Comparison of ENCODE assay signal across 25 mouse cellular contexts in genomic region chr10:39975771-39976170, GRCm38 (mm10). TPM values are rescaled to one million over a fixed set of nuclear protein-coding genes. Genes with fewer than 3 reads are reported as not detected.
DNase-seq lines count a peak whose midpoint lies in the region; TF ChIP-seq lines count a peak whose summit lies in the region.
"Had no signal": no experiment of that assay in that cellular context is flagged by ENCODE, and none has a peak within 500 bp of the region (broad histone marks: within the 10 kb centered on the region; RNA-seq: fewer than 3 reads in every experiment).

No protein-coding gene starts in this region.

- no peaks in the 10 kb centered on the region for H3K36me3 ChIP-seq in ES-E14 (ENCODE audit: control insufficient read depth, insufficient read depth, low read length, poor library complexity, severe bottlenecking)
- H3K36me3 ChIP-seq: embryonic facial prominence, embryonic 13.5 days; embryonic facial prominence, embryonic 15.5 days; forebrain, embryonic 10.5 days; forebrain, embryonic 12.5 days had no signal

- intact Hi-C loops in heart, postnatal 36 days (cut with DNase I) = no loop called here

- no peak overlapping the region for H3K9ac ChIP-seq in ES-E14 (ENCODE audit: insufficient read depth, low read depth, low read length, poor library complexity, severe bottlenecking)
- H3K9ac ChIP-seq: embryonic facial prominence, embryonic 13.5 days; embryonic facial prominence, embryonic 15.5 days; forebrain, embryonic 12.5 days had no signal

- no peak overlapping the region for H3K4me3 ChIP-seq in ES-E14 (ENCODE audit: insufficient read depth in 1 of 2, low read depth in 1 of 2, low read length in 2 of 2, poor library complexity in 1 of 2, severe bottlenecking in 1 of 2)
- H3K4me3 ChIP-seq: embryonic facial prominence, embryonic 13.5 days; embryonic facial prominence, embryonic 15.5 days; erythroblast, embryonic 14.5 days; forebrain, embryonic 10.5 days; forebrain, embryonic 12.5 days had no signal

- in situ Hi-C loops in ES-E14 (cut with MboI; ENCODE audit: low sequenced_read_pairs in 2 of 2, unreplicated experiment in 2 of 2) = no loop called here

- peak; percentile 55 for DNase-seq in heart, adult 11 months
- DNase-seq in heart, postnatal 36 days = no peak
- DNase-seq in ES-E14 (ENCODE audit: low read depth, low spot score) (peak; percentile 56), ZHBTc4 (ENCODE audit: low read depth, low spot score) (peak; percentile 82)
- no peak for DNase-seq in retina, embryonic 14.5 days (ENCODE audit: low spot score)
- DNase-seq in urinary bladder, postnatal 25 days (ENCODE audit: low spot score) = no peak
- DNase-seq: adrenal gland, adult 2 months; adrenal gland, postnatal 10 days; adrenal gland, postnatal 25 days; B cell, adult 2 months; cerebellum, adult 11 months; cerebellum, adult 18-20 months; cerebellum, adult 8-10 months; cerebellum, adult 9-11 months; cerebellum, postnatal 14 days; cerebellum, postnatal 36 days; embryo, embryonic 11 days had no signal

- H3K4me1 ChIP-seq in ES-E14 (ENCODE audit: control insufficient read depth in 2 of 2, insufficient read depth in 2 of 2, low read length in 2 of 2, poor library complexity in 1 of 2) = no peaks in the 10 kb centered on the region
- H3K4me1 ChIP-seq: embryonic facial prominence, embryonic 13.5 days; embryonic facial prominence, embryonic 15.5 days; forebrain, embryonic 12.5 days had no signal

- no peak overlapping the region for H3K27ac ChIP-seq in ES-E14 (ENCODE audit: insufficient read depth, low read depth, low read length, poor library complexity, severe bottlenecking)
- H3K27ac ChIP-seq: embryonic facial prominence, embryonic 13.5 days; embryonic facial prominence, embryonic 15.5 days; forebrain, embryonic 10.5 days; forebrain, embryonic 12.5 days had no signal

- H3K9me3 ChIP-seq in ES-E14 (ENCODE audit: control insufficient read depth, insufficient read depth, low read depth, low read length) = peaks cover 9% of the 10 kb centered on the region

TF ChIP-seq in ES-E14, 5 proteins besides CTCF, POLR2A, EP300 and RAD21:
- no peak for TF ChIP-seq HCFC1 (IDR thresholded peaks at IDR 0.05; ENCODE audit: borderline replicate concordance, insufficient read depth, low read length)
- no peak for TF ChIP-seq CHD2 (IDR thresholded peaks at IDR 0.05; ENCODE audit: low read depth, low read length)
- TF ChIP-seq MAFK (IDR thresholded peaks at IDR 0.05; ENCODE audit: insufficient read depth, low read depth, low read length) = no peak
- TF ChIP-seq ZC3H11A (IDR thresholded peaks at IDR 0.05; ENCODE audit: borderline replicate concordance, low read depth, low read length) = no peak
- no peak for TF ChIP-seq ZNF384 (IDR thresholded peaks at IDR 0.05; ENCODE audit: low read depth, low read length)
TF ChIP-seq in ES-E14: peak in this region for 0.

RNA-seq across cellular contexts. Expression of gene Mfsd4b5, which starts 10.7 kb away (rescaled TPM):
- under 1 TPM; 0.42 to 0.49 TPM for total RNA-seq in heart, postnatal 36 days (2021)
- total RNA-seq in ES-E14 (2012; rRNA removed) = 0.16 and 0.18 TPM in 2 replicates
- total RNA-seq: CH12.LX, MEL had no signal

RNA-seq across cellular contexts. Expression of gene Mfsd4b3, which starts 15.8 kb away (rescaled TPM):
- 1 to 10 TPM; 5.3 to 6.7 TPM for total RNA-seq in heart, postnatal 36 days (2021)
- 0.18 and 0.26 TPM in 2 replicates for total RNA-seq in ES-E14 (2012; rRNA removed)
- total RNA-seq: CH12.LX; common myeloid progenitor, adult 5-6 weeks; MEL had no signal

RNA-seq across cellular contexts. Expression of gene Mfsd4b2, which starts 49.0 kb away (rescaled TPM):
- total RNA-seq in heart, postnatal 36 days (2021) = under 1 TPM in 1 of 2 experiments, not detected in 1; 0.11 TPM
- total RNA-seq in ES-E14 (2012; rRNA removed) = not detected in 2 replicates
- total RNA-seq: CH12.LX; common myeloid progenitor, adult 5-6 weeks; MEL had no signal

RNA-seq across cellular contexts. Expression of gene Mfsd4b1, which starts 49.3 kb away (rescaled TPM):
- total RNA-seq in heart, postnatal 36 days (2021) = 1 to 10 TPM; 2.2 to 2.4 TPM
- 0.09 TPM in 1 of 2 replicates, not detected in the other for total RNA-seq in ES-E14 (2012; rRNA removed)
- total RNA-seq: CH12.LX; common myeloid progenitor, adult 5-6 weeks; MEL had no signal

Comparison
In these comparisons a context has a peak if more than half of its experiments do, and no peak if none do; other contexts are left out.
1. DNase-seq: peak in heart, adult 11 months (single experiment), ES-E14 (single experiment) and ZHBTc4 (single experiment); none in heart, postnatal 36 days (0 of 2), retina, embryonic 14.5 days (single experiment) and urinary bladder, postnatal 25 days (single experiment).